Mouse (Mus musculus): ENCODE data around the gene Lrtm1.

Lrtm1 gene

GRCm38 (mm10) chr14:29017883-29018282 is at the start of gene Lrtm1:
Gene Lrtm1, plus strand, starts transcription at chr14:29018208.
- no peak for DNase-seq (ENCODE audit: low read depth, low spot score)

- DNase-seq (ENCODE audit: low read depth, low spot score): no peak
Observed at GRCm38 (mm10) chr14:28969247-28969646, 48.8 kb upstream of the Lrtm1 start.

GRCm38 (mm10) chr14:28972620-28973019 is 45.4 kb upstream of the Lrtm1 start:
- no peak for DNase-seq (ENCODE audit: low read depth, low spot score)

- DNase-seq (ENCODE audit: low read depth, low spot score): no peak
Observed at GRCm38 (mm10) chr14:28979230-28979629, 38.8 kb upstream of the Lrtm1 start.

- DNase-seq (ENCODE audit: low read depth, low spot score): no peak
Observed at GRCm38 (mm10) chr14:28980482-28980881, 37.5 kb upstream of the Lrtm1 start.

GRCm38 (mm10) chr14:28984276-28984675 is 33.7 kb upstream of the Lrtm1 start:
- DNase-seq (ENCODE audit: low read depth, low spot score): no peak

GRCm38 (mm10) chr14:28988211-28988900 is 29.7 kb upstream of the Lrtm1 start:
- no peak for DNase-seq (ENCODE audit: low read depth, low spot score)

GRCm38 (mm10) chr14:28996569-28996968 is 21.4 kb upstream of the Lrtm1 start:
- no peak for DNase-seq (ENCODE audit: low read depth, low spot score)

- DNase-seq (ENCODE audit: low read depth, low spot score): no peak
Observed at GRCm38 (mm10) chr14:29005228-29005840, 12.7 kb upstream of the Lrtm1 start.

- DNase-seq (ENCODE audit: low read depth, low spot score): no peak
Observed at GRCm38 (mm10) chr14:29009644-29010043, 8.4 kb upstream of the Lrtm1 start.

- DNase-seq (ENCODE audit: low read depth, low spot score): no peak
Observed at GRCm38 (mm10) chr14:29013161-29013560, 4.8 kb upstream of the Lrtm1 start.

GRCm38 (mm10) chr14:29014680-29015079 is 3.3 kb upstream of the Lrtm1 start:
- DNase-seq (ENCODE audit: low read depth, low spot score): no peak

GRCm38 (mm10) chr14:29015896-29016295 is 2.1 kb upstream of the Lrtm1 start:
- no peak for DNase-seq (ENCODE audit: low read depth, low spot score)

- DNase-seq (ENCODE audit: low read depth, low spot score): no peak
Observed at GRCm38 (mm10) chr14:29018316-29019000, 450 bp downstream of the Lrtm1 start.

- no peak for DNase-seq (ENCODE audit: low read depth, low spot score)
Observed at GRCm38 (mm10) chr14:29021295-29021694, 3.3 kb downstream of the Lrtm1 start.

- no peak for DNase-seq (ENCODE audit: low read depth, low spot score)
Observed at GRCm38 (mm10) chr14:29023246-29023645, 5.2 kb downstream of the Lrtm1 start.

GRCm38 (mm10) chr14:29025335-29025734 is 7.3 kb downstream of the Lrtm1 start:
- no peak for DNase-seq (ENCODE audit: low read depth, low spot score)

GRCm38 (mm10) chr14:29027276-29027675 is 9.3 kb downstream of the Lrtm1 start:
- DNase-seq (ENCODE audit: low read depth, low spot score): no peak

- no peak for DNase-seq (ENCODE audit: low read depth, low spot score)
Observed at GRCm38 (mm10) chr14:29028391-29029106, 10.5 kb downstream of the Lrtm1 start.

GRCm38 (mm10) chr14:29029107-29029469 is 11.1 kb downstream of the Lrtm1 start:
- no peak for DNase-seq (ENCODE audit: low read depth, low spot score)

GRCm38 (mm10) chr14:29029896-29030420 is 11.9 kb downstream of the Lrtm1 start:
- DNase-seq (ENCODE audit: low read depth, low spot score): no peak

- DNase-seq (ENCODE audit: low read depth, low spot score): no peak
Observed at GRCm38 (mm10) chr14:29030519-29030918, 12.5 kb downstream of the Lrtm1 start.
